In genomic region chr5:28304551-28304950, GRCm38 (mm10) we compare ENCODE assay signal across 17 mouse cellular contexts. TPM values are rescaled to one million over a fixed set of nuclear protein-coding genes. Genes with fewer than 3 reads are reported as not detected.
"Had no signal": no experiment of that assay in that cellular context is flagged by ENCODE, and none has a peak within 500 bp of the region (broad histone marks: within the 10 kb centered on the region; RNA-seq: fewer than 3 reads in every experiment).

No protein-coding gene starts in this region.

- H3K27ac ChIP-seq: limb, embryonic 10.5 days; limb, embryonic 13.5 days; liver, embryonic 13.5 days; macrophage had no signal

- H3K9ac ChIP-seq: limb, embryonic 13.5 days; liver, embryonic 13.5 days; lung, embryonic 14.5 days had no signal

- ATAC-seq: lung, postnatal 0 days had no signal

- H3K36me3 ChIP-seq: limb, embryonic 10.5 days; limb, embryonic 13.5 days; liver, embryonic 13.5 days had no signal

- H3K4me1 ChIP-seq: limb, embryonic 10.5 days; limb, embryonic 13.5 days; liver, embryonic 13.5 days had no signal

- H3K9me3 ChIP-seq: limb, embryonic 10.5 days; limb, embryonic 13.5 days; liver, embryonic 13.5 days had no signal

- DNase-seq: kidney, adult 8-10 months; kidney, postnatal 14 days; kidney, postnatal 4 days; liver; liver, embryonic 13.5 days; lung, embryonic 14.5 days; midbrain, embryonic 14.5 days; thymus, adult 18-20 months; thymus, postnatal 36 days had no signal

- H3K4me3 ChIP-seq: limb, embryonic 10.5 days; limb, embryonic 13.5 days; liver, embryonic 13.5 days had no signal

- H3K27me3 ChIP-seq: limb, embryonic 13.5 days had no signal

- H3K4me2 ChIP-seq: limb, embryonic 13.5 days; liver, embryonic 13.5 days; lung, embryonic 14.5 days had no signal

RNA-seq across cellular contexts. Expression of gene Cnpy1, which starts 58.9 kb away (rescaled TPM):
- total RNA-seq: left cerebral cortex, postnatal 25 days; megakaryocyte, adult 5-6 weeks had no signal
- polyA plus RNA-seq: limb, embryonic 10.5 days; liver, embryonic 16.5 days; macrophage; spleen, adult 2 months had no signal
